Mouse (Mus musculus): ENCODE measurements around the gene Sgcb. TPM values are rescaled to one million over a fixed set of nuclear protein-coding genes. Genes with fewer than 3 reads are reported as not detected.
A peak's percentile ranks its signal among the peaks of the same experiment; 100 is the strongest.
"Not testable (repeated sequence)": the region's sequence is repeated elsewhere in the genome, so short reads cannot be mapped to it uniquely, and the experiment has no call there.

Sgcb gene
- polyA plus RNA-seq, 1 experiment = 47.8 TPM

GRCm38 (mm10) chr5:73587119-73587518 lies 60.5 kb downstream of the Sgcb start:
- Histone ChIP-seq H3K27me3 (ENCODE audit: control insufficient read depth, insufficient read depth, low read length) (no peaks in the 10 kb centered on the region), H3K27ac (ENCODE audit: insufficient read depth, low read length) (no peak overlapping the region), H3K4me1 (ENCODE audit: control insufficient read depth, insufficient read depth, low read length) (peaks cover 4% of the 10 kb centered on the region; the same call in 1 of the 2 replicates), H3K4me3 (replicated peaks; ENCODE audit: insufficient read depth, low read depth, low read length) (no peak overlapping the region)
- WGBS = 95% methylated on average over 3 of the region's 3 CpGs
- no peak for DNase-seq
- TF ChIP-seq POLR2A (IDR thresholded peaks at IDR 0.05; ENCODE audit: borderline replicate concordance, insufficient read depth, low read length) (no peak), CTCF (IDR thresholded peaks at IDR 0.05; ENCODE audit: borderline replicate concordance, insufficient read depth, low read depth, low read length) (no peak)

DNA sequence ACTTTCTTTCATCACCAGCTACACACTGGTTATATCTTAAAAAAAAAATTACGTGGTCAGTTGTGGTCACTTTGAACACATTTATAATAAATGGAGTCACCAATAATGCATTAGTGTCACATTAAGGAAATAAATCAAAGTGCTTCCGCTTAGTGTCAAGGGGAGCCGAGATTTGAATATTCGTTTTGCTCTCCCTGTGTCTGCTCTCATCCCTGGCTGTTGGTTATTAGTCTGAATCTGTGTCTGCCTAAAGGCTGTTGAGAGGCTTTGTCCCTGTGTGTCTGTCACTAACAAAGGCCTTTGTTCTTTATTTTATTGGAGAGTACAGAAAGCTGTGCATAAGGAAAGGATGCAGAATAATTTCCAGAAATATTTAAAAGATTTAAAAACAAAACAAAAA lies 61.0 kb downstream of the Sgcb start:
- no peak for TF ChIP-seq CTCF (IDR thresholded peaks at IDR 0.05; ENCODE audit: borderline replicate concordance, insufficient read depth, low read depth, low read length)
- TF ChIP-seq POLR2A (IDR thresholded peaks at IDR 0.05; ENCODE audit: borderline replicate concordance, insufficient read depth, low read length) = no peak
- H3K27ac ChIP-seq (ENCODE audit: insufficient read depth, low read length) = no peak overlapping the region

GRCm38 (mm10) chr5:73585212-73586115 lies 62.1 kb downstream of the Sgcb start:
- Histone ChIP-seq H3K4me3 (replicated peaks; ENCODE audit: insufficient read depth, low read depth, low read length) (no peak overlapping the region), H3K27ac (ENCODE audit: insufficient read depth, low read length) (no peak overlapping the region), H3K4me1 (ENCODE audit: control insufficient read depth, insufficient read depth, low read length) (peaks cover 4% of the 10 kb centered on the region; the same call in 1 of the 2 replicates), H3K27me3 (ENCODE audit: control insufficient read depth, insufficient read depth, low read length) (no peaks in the 10 kb centered on the region)
- DNase-seq = peak; percentile 45 to 55
- no peak for TF ChIP-seq POLR2A (IDR thresholded peaks at IDR 0.05; ENCODE audit: borderline replicate concordance, insufficient read depth, low read length)
- no peak for TF ChIP-seq CTCF (IDR thresholded peaks at IDR 0.05; ENCODE audit: borderline replicate concordance, insufficient read depth, low read depth, low read length)
- WGBS = 12% methylated on average over 7 of the region's 7 CpGs

More for the DNA sequence above, 61.0 kb downstream of the Sgcb start:
- DNase-seq = no peak
- Histone ChIP-seq H3K4me3 (replicated peaks; ENCODE audit: insufficient read depth, low read depth, low read length) (no peak overlapping the region), H3K4me1 (ENCODE audit: control insufficient read depth, insufficient read depth, low read length) (peaks cover 4% of the 10 kb centered on the region; the same call in 1 of the 2 replicates), H3K27me3 (ENCODE audit: control insufficient read depth, insufficient read depth, low read length) (no peaks in the 10 kb centered on the region)
- 90% methylated on average over 4 of the region's 4 CpGs for WGBS

GRCm38 (mm10) chr5:73584011-73584410 lies 63.6 kb downstream of the Sgcb start:
- WGBS = 38% methylated on average over 6 of the region's 6 CpGs
- not testable (repeated sequence) for DNase-seq; H3K27ac ChIP-seq (ENCODE audit: insufficient read depth, low read length)

More at GRCm38 (mm10) chr5:73584011-73584410, 63.6 kb downstream of the Sgcb start:
- not testable (repeated sequence) for H3K4me3 ChIP-seq (replicated peaks; ENCODE audit: insufficient read depth, low read depth, low read length); H3K27me3 ChIP-seq (ENCODE audit: control insufficient read depth, insufficient read depth, low read length); H3K4me1 ChIP-seq (ENCODE audit: control insufficient read depth, insufficient read depth, low read length)

Other genes with a start within 250 kb of the Sgcb start
- 0.10 and 0.20 TPM in 2 replicates for gene Cwh43, start 241.7 kb downstream of the Sgcb start, polyA plus RNA-seq (2012; rRNA removed)
- 36.1 and 41.7 TPM in 2 replicates for gene Dcun1d4, start 166.8 kb downstream of the Sgcb start, polyA plus RNA-seq (2012; rRNA removed)
- gene Lrrc66, start 15.3 kb downstream of the Sgcb start, polyA plus RNA-seq (2012; rRNA removed) = not detected in 2 replicates
- 0.26 and 0.89 TPM in 2 replicates for gene Spata18, start 3.6 kb upstream of the Sgcb start, polyA plus RNA-seq (2012; rRNA removed)